Mouse (Mus musculus) brain, embryonic 18.5 days (tissue): ENCODE results near the gene E330017A01Rik.
"Not testable (repeated sequence)": the region's sequence is repeated elsewhere in the genome, so short reads cannot be mapped to it uniquely, and the experiment has no call there.

Experiments used
- DNase-seq: peaks from one replicate; pipeline ENCODE4 v3.0.0-alpha.2; 2012; ENCODE audit warnings: low read depth, low spot score

Gene E330017A01Rik

DNA sequence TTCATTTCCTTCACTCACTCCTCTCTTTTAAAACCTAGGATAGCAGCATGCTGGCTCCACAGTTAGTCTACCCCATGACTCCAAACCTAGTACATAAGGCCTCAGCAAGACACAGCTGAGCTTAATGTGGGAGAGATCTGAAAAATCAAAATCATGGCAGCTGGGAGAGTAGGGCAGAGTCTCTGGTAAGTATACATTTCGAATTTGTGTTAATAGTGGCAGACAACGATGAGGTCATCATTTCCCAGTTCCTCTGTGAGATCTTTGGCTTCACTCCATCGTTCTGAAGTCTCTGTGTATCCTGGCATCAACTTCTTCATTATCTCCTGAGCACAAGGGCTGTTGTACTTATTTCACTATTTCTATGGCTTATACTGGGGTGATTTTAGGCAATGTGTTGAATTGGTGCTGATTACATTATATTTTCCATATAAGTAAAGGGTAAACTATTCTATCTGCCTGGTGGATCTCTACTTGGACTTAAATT is at the start of gene E330017A01Rik:
TSS of gene E330017A01Rik (minus strand) at position 51 of the 487 bp plus-strand sequence.
- no peak for DNase-seq

DNA sequence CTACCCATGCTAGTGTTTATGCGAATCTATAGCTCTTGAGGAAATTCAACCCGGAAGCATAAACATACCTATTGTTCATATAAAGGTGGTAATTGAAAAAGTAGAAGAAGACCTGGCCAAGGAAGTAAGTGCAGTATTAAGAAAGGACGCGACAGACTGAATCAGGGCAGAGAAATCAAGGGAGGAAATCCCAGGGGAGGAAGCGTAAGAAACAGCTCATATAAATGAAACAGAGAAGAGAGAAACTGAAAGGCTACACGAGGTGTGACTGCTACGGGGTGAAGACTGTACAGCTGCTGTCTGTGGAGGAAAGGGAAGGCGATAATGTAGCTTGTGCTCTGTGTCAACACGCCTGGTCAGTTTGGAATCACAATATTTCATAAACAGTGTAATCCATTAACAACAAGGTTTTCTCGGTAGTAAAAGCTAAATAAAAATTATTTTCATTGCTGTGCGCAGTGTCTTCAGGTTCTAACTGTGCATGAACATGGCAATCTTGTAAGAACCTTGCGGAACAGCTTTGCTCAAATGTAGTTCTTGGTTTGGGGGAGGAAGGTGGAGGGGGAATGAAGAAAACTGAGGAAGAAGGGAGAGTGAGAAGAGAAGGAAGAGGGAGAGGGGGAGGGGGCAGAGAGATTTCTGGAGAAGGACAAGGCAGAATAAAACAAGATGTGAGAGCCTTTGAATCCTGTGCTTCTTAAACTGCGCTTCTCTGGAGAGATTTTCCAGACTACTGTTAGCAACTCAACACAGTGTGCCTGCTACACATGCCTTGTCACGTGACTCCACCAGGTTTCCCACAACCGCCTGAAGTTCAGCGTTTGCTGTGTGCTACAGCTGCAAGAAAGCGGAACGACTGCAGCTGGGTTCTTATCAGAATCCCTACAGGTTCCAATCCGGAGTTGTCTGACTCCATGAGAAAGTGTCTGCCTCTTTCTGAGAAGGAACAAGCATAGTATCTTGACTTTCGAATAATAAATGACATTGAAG is 47.3 kb upstream of the E330017A01Rik start:
- no peak for DNase-seq

GRCm38 (mm10) chr16:58684537-58684936 is 46.0 kb upstream of the E330017A01Rik start:
- no peak for DNase-seq

DNA sequence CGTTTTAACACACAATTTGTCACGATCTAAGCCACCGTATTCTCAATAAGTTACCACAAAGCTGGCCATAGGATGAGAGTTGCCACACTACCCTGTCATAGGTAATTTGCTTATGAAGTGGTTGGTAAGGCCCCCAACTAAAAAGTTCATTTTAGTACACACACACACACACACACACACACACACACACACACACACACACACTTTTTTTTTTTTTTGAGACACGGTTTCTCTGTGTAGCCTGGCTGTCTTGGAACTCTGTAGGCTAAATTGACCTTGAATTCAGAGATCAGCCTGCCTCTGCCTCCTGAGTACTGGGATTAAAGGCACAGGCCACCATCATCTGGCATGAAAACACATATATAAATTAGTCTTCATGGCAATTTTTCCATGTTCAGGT is 45.4 kb upstream of the E330017A01Rik start:
- DNase-seq, result no peak

DNA sequence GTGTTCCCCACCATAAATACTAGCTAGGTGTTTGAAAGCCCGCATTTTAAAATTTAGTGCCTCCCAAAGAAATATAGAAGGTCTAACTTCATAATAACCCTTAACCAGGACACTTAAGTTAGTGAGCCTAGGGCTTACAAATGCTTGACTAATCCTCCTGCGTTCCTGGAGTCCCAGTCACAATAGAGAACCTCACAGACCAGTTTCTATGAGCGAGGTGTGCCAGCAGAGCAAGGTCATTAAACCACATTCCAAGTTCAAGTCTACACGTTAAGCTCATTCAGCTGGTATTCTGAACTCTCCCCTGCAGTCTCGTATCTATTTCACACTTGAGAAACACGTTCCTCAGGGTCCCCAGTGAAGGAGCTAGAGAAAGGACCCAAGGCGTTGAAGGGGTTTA is 44.3 kb upstream of the E330017A01Rik start:
- no peak for DNase-seq

DNA sequence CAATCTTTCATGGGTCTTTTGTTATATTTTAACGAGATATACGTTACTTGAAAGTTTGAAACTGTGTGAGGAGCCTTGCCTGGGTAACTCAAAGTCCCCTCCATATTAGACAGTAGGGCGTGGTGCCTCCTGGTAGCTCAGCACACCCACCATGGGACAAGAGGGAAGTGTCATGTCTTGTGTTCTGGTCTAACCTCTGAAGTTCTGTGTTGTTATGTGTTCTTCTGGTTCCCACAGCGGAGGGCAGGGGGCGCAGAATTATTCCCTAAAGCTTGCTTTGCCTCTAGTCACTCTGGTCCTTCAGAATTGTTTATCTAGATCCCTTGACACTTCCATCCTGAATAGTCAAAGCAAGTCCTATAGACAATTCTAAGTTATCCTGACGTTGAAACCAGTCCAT is 43.5 kb upstream of the E330017A01Rik start:
- no peak for DNase-seq

DNA sequence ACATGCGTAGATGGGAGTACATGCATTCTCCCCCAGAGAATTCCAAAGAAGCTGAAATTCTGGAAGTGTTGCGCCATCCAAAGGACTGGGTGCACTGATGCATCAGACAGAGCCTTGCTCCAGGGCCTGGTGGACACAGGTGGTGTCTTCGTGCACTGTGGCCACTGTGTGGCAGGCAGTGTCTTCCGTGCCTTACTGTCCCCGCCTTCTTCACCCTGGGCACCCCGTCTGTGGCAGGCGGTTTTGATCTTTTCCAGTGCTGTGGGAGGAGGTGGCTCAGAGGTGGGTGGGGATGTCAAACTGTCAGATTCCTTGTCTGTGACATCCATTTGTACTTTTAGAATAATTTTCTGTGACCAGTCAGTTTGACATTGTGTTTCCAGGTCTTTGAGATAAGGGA is 40.1 kb upstream of the E330017A01Rik start:
- DNase-seq, result no peak

- no peak for DNase-seq
These were observed 39.0 kb upstream of the E330017A01Rik start for GRCm38 (mm10) chr16:58677491-58677890.

- no peak for DNase-seq
These were observed 38.1 kb upstream of the E330017A01Rik start for GRCm38 (mm10) chr16:58676633-58677032.

DNA sequence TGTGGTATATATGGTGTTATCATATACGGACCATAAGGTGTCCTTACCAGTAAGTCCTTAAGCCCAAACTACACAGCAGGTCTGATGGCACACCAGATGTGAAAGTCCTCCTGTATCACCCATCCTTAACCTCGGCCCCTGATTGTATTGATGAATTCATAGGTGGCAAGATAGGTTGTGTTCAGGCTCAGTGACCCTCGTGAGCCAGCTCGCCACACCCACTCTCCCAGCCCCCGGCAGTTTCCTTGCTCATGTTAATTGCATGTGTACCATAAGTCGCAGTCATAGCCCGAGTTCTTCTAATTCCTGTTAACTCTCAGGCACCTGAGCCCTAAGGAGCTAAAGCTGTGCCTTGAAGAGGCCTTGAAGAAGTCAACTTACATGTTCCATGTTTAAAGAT is 37.6 kb upstream of the E330017A01Rik start:
- DNase-seq, result no peak

DNA sequence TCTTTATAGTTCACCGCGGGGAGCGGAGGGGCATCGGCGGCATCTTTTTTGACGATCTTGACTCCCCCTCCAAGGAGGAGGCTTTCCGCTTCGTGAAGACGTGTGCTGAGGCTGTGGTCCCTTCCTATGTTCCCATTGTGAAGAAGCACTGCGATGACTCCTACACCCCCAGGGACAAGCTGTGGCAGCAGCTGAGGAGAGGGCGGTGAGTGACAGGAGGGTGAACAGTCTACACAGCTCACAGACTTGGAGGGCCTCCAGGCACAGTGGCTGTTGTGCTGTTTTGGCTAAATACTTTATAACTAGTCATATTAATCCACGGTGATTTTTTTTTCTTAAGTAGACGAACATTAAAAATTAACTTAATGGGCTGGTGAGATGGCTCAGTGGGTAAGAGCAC is 36.7 kb upstream of the E330017A01Rik start:
- DNase-seq, result no peak

DNA sequence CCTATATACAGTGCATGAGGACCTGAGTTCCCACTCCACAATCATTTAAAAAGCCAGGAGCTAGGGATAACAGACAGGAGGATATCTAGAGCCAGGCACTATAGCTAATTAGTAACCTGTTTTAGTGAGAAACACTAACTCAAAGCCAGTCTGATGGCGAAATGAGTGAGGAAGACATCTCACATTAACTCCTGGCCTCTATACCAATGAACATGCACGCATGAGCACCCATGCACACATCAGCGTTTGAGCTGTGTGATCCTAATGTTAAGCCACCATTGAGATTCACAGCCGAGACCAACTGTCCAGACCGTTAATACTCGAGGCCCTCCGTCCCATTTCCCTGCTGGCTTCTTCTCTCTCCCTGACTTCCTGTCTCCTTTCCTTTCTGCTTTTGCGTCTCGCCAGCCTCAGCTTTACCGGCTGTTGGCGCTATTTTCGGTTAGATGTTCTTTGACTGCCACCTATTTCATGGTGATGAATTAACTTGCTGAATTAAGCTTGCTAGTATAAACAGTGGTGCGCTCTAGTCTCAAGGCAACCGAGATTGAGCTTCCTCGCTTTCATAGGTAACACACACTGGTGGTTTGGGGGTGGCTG is 35.4 kb upstream of the E330017A01Rik start:
- DNase-seq, result no peak

GRCm38 (mm10) chr16:58672396-58672795 is 33.9 kb upstream of the E330017A01Rik start:
- DNase-seq, result no peak

DNA sequence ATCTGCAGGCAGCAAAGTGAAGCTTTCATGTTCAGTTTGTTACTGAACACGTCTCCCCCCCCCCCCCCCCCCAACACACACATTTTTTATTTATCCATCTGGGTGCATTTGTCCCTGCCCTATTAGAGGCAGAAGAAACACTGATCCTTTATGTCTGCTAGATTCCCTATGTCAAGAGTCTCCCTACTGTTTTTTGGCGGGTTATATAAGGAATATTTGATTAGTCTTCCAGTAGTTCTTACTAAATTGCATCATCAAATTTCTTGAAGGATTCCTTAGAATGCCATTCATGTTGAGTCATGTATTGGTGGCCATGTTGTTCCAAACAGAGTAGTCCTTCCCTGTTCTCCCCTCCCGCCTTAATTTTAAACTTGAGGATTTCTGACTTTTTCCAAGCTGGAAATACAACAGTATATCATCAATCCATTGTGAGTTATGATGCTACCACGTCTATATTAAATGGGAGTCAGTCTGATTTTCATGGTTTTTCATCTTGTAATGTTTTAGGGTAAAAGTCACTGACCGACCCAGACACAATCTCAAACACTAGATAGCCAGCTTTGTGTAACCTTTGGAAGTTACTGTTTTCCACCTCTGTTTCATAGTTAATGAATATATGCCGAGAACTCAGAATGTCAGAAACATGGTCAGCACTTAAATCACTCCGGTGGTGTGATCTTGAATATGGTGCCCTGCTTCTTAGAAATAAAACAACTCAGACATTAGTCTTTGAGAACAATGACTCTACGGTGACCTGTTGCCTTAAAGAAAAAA is 32.9 kb upstream of the E330017A01Rik start:
- no peak for DNase-seq

GRCm38 (mm10) chr16:58670643-58671042 is 32.1 kb upstream of the E330017A01Rik start:
- DNase-seq, result no peak

- peak; percentile 71 for DNase-seq
These were observed 31.5 kb upstream of the E330017A01Rik start, which contains the start of gene Cpox for GRCm38 (mm10) chr16:58669917-58670630. Gene Cpox (plus strand): TSS chr16:58670292.

GRCm38 (mm10) chr16:58669264-58669663 is 30.7 kb upstream of the E330017A01Rik start:
- DNase-seq, result no peak

DNA sequence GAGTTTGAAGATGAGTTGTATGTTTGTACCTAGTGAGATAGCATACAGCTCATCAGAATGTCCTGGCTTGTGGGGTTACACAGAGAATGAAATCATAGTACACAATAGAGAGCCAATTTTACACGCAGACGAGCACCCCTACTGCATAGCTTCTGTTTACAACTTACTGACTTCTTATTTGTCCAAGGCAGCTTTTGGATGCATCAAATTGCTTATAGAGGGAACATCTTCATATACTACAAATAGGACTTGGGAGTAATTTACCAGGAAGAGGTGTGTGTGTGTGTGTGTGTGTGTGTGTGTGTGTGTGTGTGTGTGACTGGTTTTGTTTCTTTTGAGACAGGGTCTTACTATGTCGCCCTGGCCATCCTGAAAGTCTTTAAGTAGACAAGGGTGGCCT is 30.0 kb upstream of the E330017A01Rik start:
- no peak for DNase-seq

DNA sequence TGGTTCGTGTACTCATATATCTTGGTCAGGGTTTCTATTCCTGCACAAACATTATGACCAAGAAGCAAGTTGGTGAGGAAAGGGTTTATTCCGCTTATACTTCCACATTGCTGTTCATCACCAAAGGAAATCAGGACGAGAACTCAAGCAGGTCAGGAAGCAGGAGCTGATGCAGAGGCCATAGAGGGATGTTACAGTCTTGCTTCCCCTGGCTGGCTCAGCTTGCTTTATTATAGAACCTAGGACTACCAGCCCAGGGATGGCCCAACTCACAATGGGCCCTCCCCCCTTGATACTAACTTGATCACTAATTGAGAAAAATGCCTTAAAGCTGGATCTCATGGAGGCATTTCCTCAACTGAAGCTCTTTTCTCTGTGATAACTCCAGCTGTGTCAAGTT is 28.1 kb upstream of the E330017A01Rik start:
- DNase-seq, result not testable (repeated sequence)

- not testable (repeated sequence) for DNase-seq
These were observed 26.6 kb upstream of the E330017A01Rik start for GRCm38 (mm10) chr16:58665137-58665536.

GRCm38 (mm10) chr16:58663816-58664215 is 25.3 kb upstream of the E330017A01Rik start:
- DNase-seq, result no peak
